Mouse (Mus musculus) left cerebral cortex, postnatal 14 days (tissue): ENCODE measurements around the gene Tepp. TPM values are rescaled to one million over a fixed set of nuclear protein-coding genes. Genes with fewer than 3 reads are reported as not detected.
A peak's percentile ranks its signal among the peaks of the same experiment; 100 is the strongest.

Experiments used
- DNase-seq, 2 experiments: peaks; one replicate each; pipeline ENCODE4 v3.0.0; 2021 to 2022; ENCODE audit warnings: low spot score in 2 of 2, mixed read lengths in 1 of 2
- intact Hi-C: fragments of 180-260 bp; cut with DNase I; formaldehyde crosslinking; loops from one replicate; pipeline ENCODE4 v1.15.1; 2025
- total RNA-seq, 2 experiments: library from RNA; stranded (reverse); gene quantifications; 2 replicates each; pipeline ENCODE4 v1.2.3; 2021

Gene Tepp
- total RNA-seq, 2 experiments from 2014 or later, result 0.74 to 0.90 TPM

DNA sequence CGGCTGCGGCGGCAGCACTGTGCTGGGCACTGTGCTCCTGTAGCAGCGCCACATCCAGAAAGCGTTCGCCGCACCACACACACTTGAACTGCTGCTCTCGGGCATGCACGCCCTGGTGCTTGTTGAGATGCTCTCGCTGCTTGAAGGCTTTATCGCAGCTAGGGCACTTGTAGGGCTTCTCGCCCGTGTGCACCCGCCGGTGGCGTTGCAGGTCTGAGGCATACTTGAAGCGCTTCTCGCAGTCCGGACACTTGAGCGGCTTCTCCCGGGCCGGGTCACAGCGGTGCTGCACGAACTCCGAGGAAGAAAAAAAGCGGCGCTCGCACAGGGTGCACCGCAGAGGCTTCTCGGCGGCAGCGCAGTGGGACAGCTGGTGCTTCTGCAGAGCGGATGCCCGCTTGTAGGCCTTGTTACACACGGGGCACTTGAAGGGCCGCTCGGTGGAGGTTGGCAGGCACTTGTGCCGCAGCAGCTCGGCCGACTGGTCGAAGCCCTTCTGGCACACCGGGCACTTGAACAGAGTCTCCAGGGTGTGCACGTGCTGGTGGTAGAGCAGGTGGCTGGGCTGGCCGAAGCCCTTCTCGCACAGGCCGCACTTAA lies 17.6 kb downstream of the Tepp start:
- intact Hi-C loops, result no loop called here
- no peak for DNase-seq

DNA sequence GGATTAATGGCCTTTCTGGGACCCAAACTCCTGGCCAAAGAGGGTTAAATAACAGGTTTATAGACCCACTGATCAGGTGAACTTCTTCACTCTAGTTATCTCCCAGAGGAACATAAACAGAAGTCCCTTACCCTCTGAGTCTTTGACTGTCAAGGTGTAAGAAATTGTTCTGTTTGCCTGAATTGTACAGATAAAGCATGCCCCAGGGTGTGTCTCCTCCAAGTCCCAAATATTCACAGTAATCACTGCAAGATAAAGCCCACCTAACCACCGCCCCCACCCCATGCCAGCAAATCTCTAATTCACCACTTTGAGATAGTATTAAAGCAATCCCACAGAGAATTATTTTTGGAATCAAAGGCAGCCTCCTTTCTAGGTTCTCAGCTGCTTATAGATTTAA lies 20.0 kb downstream of the Tepp start:
- intact Hi-C loops, result no loop called here
- no peak for DNase-seq

DNA sequence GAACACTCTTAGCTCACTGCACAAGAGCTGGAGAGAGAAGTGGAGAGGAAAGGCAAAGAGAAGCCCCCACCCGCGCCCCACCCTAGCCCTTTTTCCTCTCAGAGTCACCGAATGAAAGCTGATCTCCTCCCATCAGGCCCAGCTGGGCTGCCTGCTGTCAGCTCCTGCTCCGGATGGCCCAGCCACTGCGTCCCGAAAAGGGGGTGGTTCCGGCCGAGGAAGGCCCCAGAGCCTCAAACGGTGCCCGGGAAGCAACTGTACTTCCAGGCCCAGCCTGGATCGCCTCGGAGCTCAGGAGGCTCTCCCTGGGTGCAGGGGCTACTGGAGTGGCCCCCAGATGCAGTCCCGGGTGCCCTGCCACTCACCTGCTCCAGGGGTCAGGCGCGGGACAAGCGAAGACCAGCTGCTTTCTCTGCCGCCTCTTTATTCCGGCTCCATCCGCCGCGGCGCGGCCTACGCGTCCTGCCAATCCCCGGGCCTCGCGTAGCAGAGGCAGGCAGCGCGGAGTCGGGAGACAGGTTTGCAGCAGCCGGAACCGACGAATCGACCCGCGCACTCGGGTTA lies 20.9 kb downstream of the Tepp start:
- no peak for DNase-seq
- intact Hi-C loops, result loop anchor here (1.0 kb wide), 1 partner anchor 77 kb away; no protein-coding TSS in a partner anchor

DNA sequence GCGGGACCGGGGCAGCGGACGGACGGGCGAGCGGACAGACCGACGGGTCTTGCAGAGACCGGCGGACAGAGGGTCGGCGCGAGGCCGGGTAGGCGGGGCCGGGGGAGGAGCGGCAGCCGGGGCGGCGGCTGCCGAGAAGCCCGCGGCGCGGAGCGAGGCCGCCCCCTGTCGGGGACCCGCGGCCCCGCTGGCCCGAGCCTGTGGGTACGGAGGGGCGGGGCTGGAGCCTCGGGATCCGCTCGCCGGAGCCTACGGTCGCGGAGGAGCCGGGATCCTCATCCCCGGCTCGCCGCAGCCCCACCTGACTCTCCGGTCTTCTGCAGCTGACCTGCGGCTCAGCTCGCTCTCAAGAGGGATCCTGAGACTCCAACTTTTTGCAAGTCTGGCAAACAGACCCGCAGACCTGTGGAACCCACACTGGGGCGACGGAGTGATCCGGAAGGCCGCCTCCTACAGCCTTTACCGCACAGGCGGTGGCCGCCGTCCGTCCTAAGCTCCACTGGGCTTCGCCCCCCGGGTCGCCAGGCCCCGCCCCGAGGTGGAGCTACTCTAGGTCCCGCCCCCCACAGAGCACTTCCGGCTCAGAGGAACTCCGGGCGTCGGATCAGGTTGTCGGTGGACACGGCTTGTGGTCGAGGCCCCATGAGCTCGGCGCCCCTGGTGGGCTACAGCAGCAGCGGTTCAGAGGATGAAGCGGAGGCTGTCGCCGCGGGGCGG lies 21.5 kb downstream of the Tepp start, which contains the start of the genes Zfp319 and Usb1:
Gene Zfp319 (minus strand): TSS at position 231 of the 717 bp plus-strand sequence.
Gene Usb1 (plus strand): TSS at position 565 of the 717 bp plus-strand sequence.
- DNase-seq, result peak; percentile 91 to 96

DNA sequence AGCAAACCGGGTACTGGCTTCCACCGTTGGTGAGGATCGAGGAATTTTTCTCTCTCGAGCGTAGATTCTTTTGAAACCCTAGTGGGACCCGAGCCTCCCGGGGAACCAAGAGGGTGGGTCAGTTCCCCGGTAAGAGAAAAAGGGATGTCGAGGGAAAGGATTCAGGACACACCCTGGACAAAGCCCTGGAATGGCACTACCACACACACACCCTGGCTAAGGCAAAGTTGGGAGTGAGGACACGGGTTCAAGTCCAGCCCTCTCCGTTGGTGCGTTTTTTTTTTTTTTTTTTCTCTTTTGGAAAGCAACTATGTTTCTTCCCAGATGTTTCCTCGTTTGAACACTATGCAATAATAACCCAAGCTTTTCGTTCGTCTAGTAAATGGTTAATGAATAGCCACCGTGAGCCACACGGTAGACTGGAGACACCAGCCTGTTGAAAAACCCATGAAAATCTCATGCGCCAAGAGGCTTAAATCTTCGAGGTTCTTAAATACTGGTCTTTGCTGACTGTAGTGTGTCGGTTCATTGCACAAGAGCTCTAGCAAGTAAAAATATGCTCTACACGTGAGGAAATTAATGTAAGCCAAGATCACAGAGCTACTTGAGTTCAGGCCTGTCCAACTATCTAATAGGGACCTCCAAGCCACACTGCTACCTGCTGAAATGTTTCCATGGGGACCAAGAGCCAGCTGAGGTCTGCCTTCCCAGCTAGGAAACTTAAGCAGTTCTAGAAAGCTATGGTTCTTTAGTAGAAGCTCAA lies 22.3 kb downstream of the Tepp start:
- DNase-seq, result no peak
- intact Hi-C loops, result no loop called here

More for the DNA sequence above, 21.5 kb downstream of the Tepp start, which contains the start of the genes Zfp319 and Usb1:
- intact Hi-C loops, result loop anchor here (1.0 kb wide), 1 partner anchor 78 kb away; no protein-coding TSS in a partner anchor

DNA sequence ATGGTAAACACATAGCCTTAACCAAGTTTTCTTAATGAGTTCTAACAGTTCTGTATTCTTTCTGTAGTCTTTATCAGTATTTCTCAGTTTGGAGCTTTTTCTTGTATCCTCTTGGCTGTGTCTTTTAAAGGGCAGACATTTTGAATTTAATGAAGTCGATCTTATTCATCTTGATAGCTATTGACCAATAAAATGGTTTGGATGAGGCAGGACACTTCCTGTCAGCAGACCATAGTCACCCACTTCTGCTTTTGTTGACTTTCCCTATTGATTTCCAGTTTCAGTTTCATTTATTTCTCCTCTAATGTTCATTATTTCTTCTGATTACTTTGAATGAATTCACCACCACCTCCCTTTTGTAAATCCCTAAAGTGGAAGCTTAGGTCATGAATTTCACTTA lies 25.3 kb downstream of the Tepp start:
- no peak for DNase-seq
- intact Hi-C loops, result no loop called here

DNA sequence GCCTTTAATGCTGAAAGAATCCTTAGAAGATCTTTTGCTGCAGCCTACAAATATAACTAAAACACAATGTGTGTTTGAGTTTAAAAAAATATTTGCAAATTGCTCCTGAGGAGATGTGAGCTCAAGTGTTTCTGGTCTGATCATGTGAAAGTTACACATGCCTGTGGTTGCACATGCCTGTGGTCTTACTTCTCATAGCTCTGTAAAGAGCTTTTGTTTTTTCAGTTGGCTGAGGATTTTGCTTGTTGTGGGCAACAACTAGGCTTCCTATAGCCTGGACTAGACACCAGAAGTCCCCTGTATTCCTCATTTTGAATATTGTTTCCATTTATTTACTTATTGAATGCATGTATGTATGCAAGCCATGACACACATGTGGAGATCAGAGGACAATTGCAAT lies 26.0 kb downstream of the Tepp start:
- no peak for DNase-seq
- intact Hi-C loops, result no loop called here

DNA sequence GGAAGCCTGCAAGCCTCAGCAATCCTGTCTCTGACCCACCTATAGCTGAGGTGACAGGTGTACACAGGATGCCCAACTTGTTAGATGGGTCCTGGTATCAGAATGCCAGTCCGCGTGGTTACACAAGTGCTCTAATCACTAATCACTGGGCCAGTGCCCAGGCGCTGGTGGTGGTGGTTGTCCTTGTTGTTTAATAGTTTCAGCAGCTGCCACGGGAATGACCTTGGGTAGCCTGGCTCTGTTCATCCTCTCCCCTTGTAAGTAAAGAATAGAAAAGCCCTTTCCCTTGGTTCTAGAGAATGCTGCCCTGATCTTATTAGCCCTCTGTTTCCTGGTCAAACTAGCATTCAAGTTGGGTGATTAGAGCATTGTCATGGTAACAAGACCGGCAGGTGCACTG lies 31.4 kb downstream of the Tepp start:
- intact Hi-C loops, result no loop called here

DNA sequence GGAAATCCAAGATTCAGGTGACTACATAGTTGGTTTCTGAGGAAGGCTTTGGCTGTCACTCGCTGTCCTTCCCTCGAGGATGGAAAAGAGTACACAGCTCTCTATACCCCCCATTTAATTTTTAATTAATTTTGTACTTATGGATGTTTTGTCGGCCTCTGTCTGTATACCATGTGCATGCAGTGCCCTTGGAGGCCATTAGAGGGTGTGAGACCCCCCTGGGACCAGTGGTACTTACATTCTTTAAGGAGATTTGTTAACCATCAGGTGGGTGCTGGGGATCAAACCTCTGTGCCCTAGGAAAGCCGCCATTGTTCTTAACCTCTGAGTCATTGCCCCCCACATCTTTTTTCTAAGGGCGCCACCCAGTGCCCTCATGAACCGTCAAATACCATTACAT lies 34.3 kb downstream of the Tepp start:
- intact Hi-C loops, result loop anchor here (5.0 kb wide), 3 partner anchors 108 to 353 kb away; no protein-coding TSS in a partner anchor
- no peak for DNase-seq

More for the DNA sequence above, 31.4 kb downstream of the Tepp start:
- no peak for DNase-seq

DNA sequence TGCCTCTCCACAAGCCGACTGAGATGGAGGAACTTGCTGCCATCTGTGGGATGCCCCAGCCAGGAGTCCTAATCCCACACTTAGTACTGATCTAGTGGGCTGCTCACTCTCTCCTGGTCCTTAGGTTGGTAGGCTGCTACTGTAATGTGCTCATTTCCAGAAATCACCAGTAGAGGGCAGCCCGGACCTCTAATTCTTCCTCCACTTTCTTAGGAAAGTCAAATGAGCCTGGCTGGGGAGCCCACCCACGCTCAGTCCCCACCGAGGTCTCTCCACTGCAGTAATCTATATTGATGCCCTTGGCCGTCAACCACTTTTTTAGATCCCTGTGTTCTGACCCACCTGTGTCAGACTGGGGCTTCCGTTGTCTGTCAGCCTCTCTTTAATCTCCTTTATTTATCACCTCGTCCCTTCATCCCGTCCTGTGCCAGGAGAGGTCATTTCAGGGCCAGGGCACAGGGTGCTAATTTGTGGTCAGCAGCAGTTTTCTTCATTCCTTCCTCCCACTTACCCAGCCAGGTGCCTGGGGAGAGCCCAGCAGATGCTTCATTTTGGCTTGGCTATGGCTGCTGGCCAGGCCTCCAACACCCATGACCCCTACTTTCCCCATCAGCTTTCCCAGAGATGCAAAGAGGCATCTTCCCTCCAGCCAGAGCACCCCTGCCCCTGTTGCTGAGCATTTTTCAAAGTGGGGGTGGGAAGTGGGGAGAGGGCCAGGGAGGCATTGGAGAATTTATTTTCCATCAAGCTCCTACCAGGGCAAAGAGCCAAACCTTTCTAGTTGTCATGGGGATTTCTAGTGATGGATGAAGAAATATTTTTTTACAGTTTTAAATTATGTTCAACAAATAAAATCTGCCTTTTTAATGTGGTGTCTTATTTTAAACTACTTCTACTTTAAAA lies 36.5 kb downstream of the Tepp start:
- intact Hi-C loops, result loop anchor here (5.0 kb wide), 3 partner anchors 105 to 350 kb away; no protein-coding TSS in a partner anchor
- peak; percentile 90 to 94 for DNase-seq

DNA sequence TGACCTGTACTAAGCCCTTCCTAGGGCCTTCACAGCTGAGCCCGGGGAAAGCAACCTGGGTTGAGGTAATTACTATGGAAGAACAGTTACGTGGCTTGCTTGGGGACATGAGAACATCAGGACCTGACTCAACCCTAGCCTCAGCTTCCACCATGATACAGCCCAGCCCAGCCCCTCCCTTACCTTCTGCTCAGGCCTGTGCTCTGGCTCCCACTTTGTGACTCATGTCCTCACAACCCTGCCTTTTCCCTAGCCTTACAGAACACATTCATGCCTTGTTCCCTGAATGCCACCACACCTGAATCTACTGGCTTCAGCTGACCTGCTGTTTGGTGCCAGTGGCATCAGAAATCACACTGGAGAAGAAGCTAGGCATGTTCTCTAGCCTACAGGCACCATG lies 38.0 kb downstream of the Tepp start:
- intact Hi-C loops, result loop anchor here (5.0 kb wide), 3 partner anchors 104 to 349 kb away; no protein-coding TSS in a partner anchor
- no peak for DNase-seq

DNA sequence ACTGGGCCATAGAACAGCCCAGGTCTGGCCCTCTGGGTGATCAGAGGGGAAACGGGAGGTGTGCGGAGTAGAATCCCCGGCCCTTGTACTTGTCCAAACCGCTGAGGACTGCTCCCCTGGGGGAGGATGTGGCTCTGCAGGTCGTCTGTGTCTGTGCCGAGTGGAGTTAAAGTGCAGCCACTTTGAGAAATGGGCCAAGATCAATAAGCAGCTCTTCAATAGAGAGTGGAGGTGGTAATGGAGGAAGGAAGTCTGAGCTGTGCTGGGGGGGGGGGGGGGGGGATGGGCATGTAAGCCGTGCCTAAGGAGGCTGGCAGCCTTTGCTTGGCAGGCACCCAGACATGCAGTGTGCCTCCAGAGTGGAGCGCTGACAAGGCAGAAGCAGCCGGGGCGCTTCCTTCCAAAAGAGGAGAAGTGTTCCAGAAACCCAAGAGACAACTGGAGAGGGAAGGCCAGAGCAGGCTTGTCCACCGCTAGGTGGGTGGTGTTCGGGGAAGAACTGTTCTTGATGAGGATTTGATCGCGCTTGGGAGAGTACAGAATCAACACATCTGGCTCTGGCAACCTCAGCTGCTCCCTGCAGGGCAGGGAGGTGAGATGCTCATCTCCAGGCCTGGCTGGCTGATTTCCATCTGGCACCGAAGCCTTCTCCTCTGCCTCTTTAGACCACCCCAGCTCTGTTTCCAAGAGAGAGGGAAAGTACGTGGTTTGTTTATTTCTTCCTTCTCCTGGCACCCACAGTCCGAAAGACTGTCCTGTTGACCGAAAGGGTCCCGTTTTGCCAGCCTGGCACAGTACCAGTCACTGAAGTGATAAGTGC lies 38.7 kb downstream of the Tepp start:
- intact Hi-C loops, result loop anchor here (5.0 kb wide), 3 partner anchors 103 to 348 kb away; no protein-coding TSS in a partner anchor
- DNase-seq, result peak; percentile 90 to 91

DNA sequence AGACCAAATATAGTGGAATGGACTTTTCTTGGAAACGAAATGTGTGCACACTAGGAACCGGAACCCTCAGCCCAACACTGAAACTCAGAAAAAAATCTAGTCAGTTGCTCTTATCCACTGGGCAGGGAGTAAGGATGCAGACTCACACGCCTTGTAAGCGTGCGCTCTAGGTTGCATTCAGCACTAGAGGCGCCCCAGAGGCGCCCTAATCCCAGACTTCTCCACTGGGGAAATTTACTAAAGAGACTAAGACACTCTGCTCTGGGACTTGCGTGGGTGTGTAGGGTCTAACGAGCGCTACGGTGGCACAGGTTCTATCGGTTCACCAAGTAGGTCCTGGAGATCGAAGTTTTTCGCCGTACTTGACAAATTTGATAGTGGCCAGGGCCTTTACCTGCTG lies 41.1 kb downstream of the Tepp start:
- intact Hi-C loops, result loop anchor here (5.0 kb wide), 1 partner anchor 136 kb away; no protein-coding TSS in a partner anchor

DNA sequence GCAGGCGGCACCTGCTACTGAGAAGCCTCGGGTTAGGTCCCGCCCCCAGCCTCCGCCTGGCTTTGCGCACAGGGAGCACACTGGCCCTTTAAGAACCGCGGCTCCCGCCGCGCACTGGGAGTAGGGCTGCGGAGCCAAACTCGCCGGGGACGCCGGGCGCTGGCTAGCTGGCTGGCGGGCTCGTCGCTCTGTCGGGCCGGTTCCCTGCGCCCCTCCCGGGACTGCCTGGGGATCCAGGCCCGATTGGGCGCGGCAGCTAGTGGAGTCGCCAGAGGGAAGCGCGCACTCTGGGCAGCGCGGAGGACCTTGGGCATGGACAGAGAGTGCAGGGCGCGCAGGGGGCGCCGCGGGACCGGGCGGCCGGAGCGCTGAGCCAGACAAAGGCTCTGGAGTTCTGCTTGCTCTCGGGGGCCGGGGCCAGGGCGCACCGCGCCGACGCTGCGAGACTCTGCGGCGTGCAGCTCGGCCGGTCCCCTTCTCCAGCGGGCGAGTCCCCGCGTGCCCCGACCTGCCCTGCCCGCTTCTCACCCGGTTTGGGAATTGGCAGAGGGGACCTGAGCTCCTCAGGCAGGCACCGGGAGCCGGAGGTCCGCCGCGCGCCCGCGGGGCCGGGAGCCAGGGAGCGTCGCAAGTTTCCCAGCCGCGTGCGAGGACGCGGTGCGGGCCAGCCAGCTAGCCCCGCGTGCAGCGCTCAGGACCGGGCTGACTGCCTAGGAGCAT lies 41.9 kb downstream of the Tepp start, which contains the start of gene Mmp15:
Gene Mmp15 (plus strand): TSS at position 118 of the 720 bp plus-strand sequence.
- DNase-seq, result peak; percentile 49 to 67
- intact Hi-C loops, result loop anchor here (2.0 to 5.0 kb wide), 2 partner anchors 82 to 135 kb away; partner anchors contain the start of gene Cfap20

More for the DNA sequence above, 41.1 kb downstream of the Tepp start:
- peak in 1 of 2 experiments; percentile 61 for DNase-seq

DNA sequence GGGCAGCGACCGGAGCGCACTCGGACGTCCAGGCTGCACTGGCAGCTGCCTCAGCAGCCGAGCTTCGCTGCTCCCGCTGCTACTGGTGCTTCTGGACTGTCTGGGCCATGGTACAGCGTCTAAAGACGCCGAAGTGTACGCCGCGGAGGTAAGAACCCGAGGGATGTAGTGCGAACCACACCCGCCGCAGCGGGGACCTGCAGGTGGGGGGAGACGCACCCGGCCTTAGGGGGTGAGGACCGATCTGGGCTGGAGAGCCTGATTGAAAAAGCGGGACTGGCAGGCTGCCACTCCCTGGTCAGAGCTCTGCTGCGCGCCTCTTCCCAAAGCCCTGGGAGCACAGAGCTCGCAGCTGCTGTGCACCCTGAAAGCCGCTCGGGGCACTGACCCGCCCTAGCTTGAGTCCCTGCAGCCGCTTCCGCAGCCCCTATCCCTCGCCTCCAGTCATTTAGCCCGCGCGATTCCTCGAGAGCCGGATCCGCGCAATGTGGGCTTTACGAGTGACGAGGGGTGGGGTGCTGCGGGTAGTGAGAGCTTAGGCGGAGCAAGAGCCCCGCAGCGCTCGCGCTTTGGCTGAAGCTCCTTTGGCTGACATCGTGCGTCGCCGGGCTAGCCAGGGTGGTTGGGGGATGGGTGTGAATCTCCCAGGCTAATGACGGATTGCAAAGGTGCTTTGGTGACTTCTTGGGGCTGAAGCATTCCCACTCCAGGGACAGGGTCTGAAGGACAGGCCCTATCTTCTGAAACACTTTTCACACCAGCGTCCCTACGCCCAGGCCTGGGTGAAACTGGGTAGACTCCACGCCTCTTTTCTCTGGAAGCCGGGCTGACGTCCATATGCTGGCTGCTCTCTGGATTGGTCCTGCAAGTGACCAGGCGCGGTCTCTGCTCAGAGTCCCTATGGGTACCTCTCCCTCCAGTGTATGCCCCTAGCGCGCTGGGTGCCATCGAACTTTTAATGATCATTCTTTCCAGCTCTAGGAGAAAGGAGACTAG lies 42.8 kb downstream of the Tepp start:
- intact Hi-C loops, result loop anchor here (2.0 to 5.0 kb wide), 2 partner anchors 82 to 134 kb away; partner anchors contain the start of gene Cfap20
- DNase-seq, result peak; percentile 14 to 22
